Mouse (Mus musculus): Measurements from ENCODE around the gene Gale.

DNA sequence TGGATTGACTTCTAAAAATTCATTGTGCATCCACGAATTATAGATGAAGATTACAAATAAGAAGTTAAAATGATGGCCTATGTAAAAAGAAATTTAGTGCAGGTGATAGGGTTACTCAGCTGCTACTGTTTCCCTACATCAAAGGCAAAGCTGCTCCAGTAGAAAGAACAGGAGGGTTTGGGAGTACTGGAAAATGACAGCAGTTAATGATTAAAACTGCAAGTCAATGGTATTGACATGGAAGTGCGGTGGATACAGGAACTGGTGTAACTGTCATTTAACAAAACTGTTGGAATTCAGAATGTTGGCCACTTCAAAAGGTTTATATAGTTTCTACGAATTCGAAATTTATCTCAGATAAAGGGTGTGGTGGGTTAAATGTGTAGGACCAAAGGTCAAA, 31.6 kb downstream of the Gale start:
- TF ChIP-seq EP300 (IDR thresholded peaks at IDR 0.05; ENCODE audit: low read length), result no peak
- no peak for TF ChIP-seq HCFC1 (IDR thresholded peaks at IDR 0.05; ENCODE audit: low read depth, low read length)
- TF ChIP-seq IRF4 (IDR thresholded peaks at IDR 0.05; ENCODE audit: low read depth, low read length), result no peak

All from CH12.LX (cell line).